Mouse (Mus musculus): ENCODE measurements at regions not wholly inside any gene's neighbourhood (a gene's known extent, or its start where the extent isn't known, plus 50 kb on each side); places are given as distances from the start of the nearest gene placed in this dataset.

DNA sequence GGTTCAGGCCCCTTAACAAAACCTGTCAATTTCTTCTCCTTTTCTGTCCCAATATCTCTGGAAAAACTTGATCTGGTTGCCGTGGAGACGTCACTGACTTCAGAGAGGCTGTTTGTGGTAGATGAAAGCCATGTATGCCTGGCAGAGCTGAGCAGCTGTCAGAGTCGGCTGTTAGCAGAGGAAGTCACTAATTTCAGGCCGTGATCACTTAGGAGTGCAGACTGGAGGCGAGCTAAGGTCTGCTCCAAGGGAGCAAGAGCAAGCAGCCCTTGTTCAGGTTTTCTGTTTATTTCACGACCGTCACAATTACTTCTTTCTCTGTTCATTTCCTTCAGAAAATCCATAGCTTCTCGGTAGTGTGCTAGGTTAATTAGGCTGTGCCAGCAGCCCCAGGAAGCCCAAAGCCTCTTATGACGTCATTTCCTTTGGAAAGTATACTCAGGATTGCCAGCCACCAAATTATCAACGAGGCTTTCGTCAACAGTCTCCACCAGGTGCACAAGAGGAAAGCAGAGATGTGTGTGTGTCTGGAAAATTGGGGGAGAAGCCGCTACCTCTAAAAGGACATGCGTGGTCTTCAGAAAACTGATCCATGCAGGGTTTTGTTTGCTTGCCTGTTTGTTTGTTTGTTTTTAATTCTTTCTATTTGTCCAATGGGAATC, 161.2 kb downstream of the Qrsl1 start:
- no peak overlapping the region for H3K4me3 ChIP-seq (ENCODE audit: insufficient read depth, low read depth, low read length)
- TF ChIP-seq CTCF (IDR thresholded peaks at IDR 0.05; ENCODE audit: insufficient read depth, low read depth, low read length) = no peak
- no peak for TF ChIP-seq POLR2A (IDR thresholded peaks at IDR 0.05; ENCODE audit: insufficient read depth, low read depth, low read length)
- H3K4me1 ChIP-seq (ENCODE audit: control insufficient read depth, insufficient read depth, low read length) = 0 out of 2 replicates have a peak, but pooled peaks cover 4% of the 10 kb centered on the region
- 26% methylated on average over 13 of the region's 13 CpGs for WGBS
- no peak overlapping the region; the same call in 1 of the 2 replicates for H3K27ac ChIP-seq (ENCODE audit: insufficient read depth, low read depth, low read length)

GRCm38 (mm10) chr10:43741361-43742084, 160.0 kb downstream of the Qrsl1 start:
- H3K4me1 ChIP-seq (ENCODE audit: control insufficient read depth, insufficient read depth, low read length) = 0 out of 2 replicates have a peak, but pooled peaks cover 4% of the 10 kb centered on the region
- H3K27ac ChIP-seq (ENCODE audit: insufficient read depth, low read depth, low read length) = no peak overlapping the region
- TF ChIP-seq CTCF (IDR thresholded peaks at IDR 0.05; ENCODE audit: insufficient read depth, low read depth, low read length) (no peak), POLR2A (IDR thresholded peaks at IDR 0.05; ENCODE audit: insufficient read depth, low read depth, low read length) (no peak)
- 79% methylated on average over 18 of the region's 18 CpGs for WGBS
- H3K4me3 ChIP-seq (ENCODE audit: insufficient read depth, low read depth, low read length) = no peak overlapping the region

DNA sequence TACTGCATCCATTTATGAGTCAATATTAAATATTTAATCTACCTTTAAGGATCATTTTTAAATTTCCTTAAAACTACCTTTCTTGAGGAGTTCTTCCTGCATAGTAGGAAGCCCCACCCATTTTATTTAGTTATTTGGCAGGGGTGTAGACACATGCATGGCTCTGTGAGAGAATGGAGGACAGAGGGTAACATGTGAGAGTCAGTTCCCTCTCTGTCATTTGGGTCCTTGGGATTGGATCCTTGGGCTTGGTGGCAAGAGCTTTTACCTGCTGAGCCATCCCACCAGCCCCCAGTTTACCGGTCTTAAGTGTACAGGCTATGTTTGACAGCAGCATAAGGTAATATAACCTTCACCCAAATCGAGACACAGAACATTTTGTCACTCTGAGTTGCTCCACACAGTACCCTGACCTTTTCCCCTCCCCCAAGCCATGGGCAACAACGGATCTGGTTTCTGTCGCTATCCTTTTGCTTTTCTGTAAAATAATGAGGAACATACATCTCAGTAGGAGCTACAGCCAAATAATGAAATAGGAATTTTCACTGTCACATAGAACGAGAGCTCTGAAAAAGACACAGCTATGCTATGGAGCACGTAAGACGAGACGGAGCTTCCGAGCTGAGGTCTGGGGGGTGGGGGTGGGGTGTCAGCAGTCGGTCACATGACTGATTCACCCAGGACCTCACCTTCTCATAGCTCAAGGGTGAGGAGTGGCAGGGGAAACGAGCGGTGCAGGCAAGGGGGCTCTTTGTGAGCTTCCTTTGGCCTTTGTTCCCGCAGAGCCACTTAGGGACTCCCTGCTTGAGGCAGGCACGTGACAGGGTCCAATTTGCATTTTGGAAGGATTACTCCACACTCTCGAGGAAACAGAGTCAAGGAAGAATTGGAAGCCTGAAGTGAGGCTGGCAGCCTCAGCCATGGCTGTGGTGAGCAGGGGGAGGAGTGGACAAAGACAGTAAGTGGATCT, 159.2 kb downstream of the Qrsl1 start:
- H3K27ac ChIP-seq (ENCODE audit: insufficient read depth, low read depth, low read length) = no peak overlapping the region
- WGBS = 23% methylated on average over 15 of the region's 15 CpGs
- no peak for TF ChIP-seq CTCF (IDR thresholded peaks at IDR 0.05; ENCODE audit: insufficient read depth, low read depth, low read length)
- no peak for TF ChIP-seq POLR2A (IDR thresholded peaks at IDR 0.05; ENCODE audit: insufficient read depth, low read depth, low read length)
- H3K4me1 ChIP-seq (ENCODE audit: control insufficient read depth, insufficient read depth, low read length) = 0 out of 2 replicates have a peak, but pooled peaks cover 4% of the 10 kb centered on the region
- no peak overlapping the region for H3K4me3 ChIP-seq (ENCODE audit: insufficient read depth, low read depth, low read length)

GRCm38 (mm10) chr10:43743188-43744120, 158.1 kb downstream of the Qrsl1 start:
- Histone ChIP-seq H3K4me3 (ENCODE audit: insufficient read depth, low read depth, low read length) (no peak overlapping the region), H3K27ac (ENCODE audit: insufficient read depth, low read depth, low read length) (no peak overlapping the region), H3K4me1 (ENCODE audit: control insufficient read depth, insufficient read depth, low read length) (0 out of 2 replicates have a peak, but pooled peaks cover 4% of the 10 kb centered on the region)
- no peak for TF ChIP-seq POLR2A (IDR thresholded peaks at IDR 0.05; ENCODE audit: insufficient read depth, low read depth, low read length)
- no peak for TF ChIP-seq CTCF (IDR thresholded peaks at IDR 0.05; ENCODE audit: insufficient read depth, low read depth, low read length)
- WGBS = 92% methylated on average over 7 of the region's 7 CpGs

GRCm38 (mm10) chr10:43745931-43746630, 155.5 kb downstream of the Qrsl1 start:
- 0 out of 2 replicates have a peak, but pooled peaks cover 4% of the 10 kb centered on the region for H3K4me1 ChIP-seq (ENCODE audit: control insufficient read depth, insufficient read depth, low read length)
- 86% methylated on average over 8 of the region's 8 CpGs for whole genome bisulfite sequencing
- TF ChIP-seq POLR2A (IDR thresholded peaks at IDR 0.05; ENCODE audit: insufficient read depth, low read depth, low read length) (no peak), CTCF (IDR thresholded peaks at IDR 0.05; ENCODE audit: insufficient read depth, low read depth, low read length) (no peak)
- no peak overlapping the region for H3K27ac ChIP-seq (ENCODE audit: insufficient read depth, low read depth, low read length)
- no peak overlapping the region for H3K4me3 ChIP-seq (ENCODE audit: insufficient read depth, low read depth, low read length)

GRCm38 (mm10) chr10:43746631-43747001, 154.9 kb downstream of the Qrsl1 start:
- WGBS = 96% methylated on average over 1 of the region's 1 CpGs
- Histone ChIP-seq H3K4me3 (ENCODE audit: insufficient read depth, low read depth, low read length) (no peak overlapping the region), H3K4me1 (ENCODE audit: control insufficient read depth, insufficient read depth, low read length) (0 out of 2 replicates have a peak, but pooled peaks cover 4% of the 10 kb centered on the region), H3K27ac (ENCODE audit: insufficient read depth, low read depth, low read length) (no peak overlapping the region)
- TF ChIP-seq CTCF (IDR thresholded peaks at IDR 0.05; ENCODE audit: insufficient read depth, low read depth, low read length) = no peak
- TF ChIP-seq POLR2A (IDR thresholded peaks at IDR 0.05; ENCODE audit: insufficient read depth, low read depth, low read length) = no peak

DNA sequence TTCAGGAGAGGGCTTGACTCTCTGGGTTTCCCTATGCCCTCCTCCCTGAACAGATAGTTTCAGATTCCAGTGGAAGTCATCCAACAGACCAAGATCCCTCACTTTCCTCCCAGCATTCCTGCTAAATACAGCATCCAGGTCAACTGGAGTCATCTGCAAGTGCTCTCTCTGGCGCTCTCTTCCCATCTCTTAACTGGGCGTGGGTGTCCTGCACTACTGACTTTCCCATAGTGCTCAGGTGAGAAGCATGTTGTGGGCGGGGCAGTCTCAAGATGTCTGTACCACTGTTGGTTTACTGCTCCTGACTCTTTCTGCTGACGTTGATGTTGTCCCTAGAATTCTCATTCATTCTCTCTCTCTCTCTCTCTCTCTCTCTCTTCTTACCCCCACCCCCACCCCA, 154.0 kb downstream of the Qrsl1 start:
- TF ChIP-seq CTCF (IDR thresholded peaks at IDR 0.05; ENCODE audit: insufficient read depth, low read depth, low read length) (no peak), POLR2A (IDR thresholded peaks at IDR 0.05; ENCODE audit: insufficient read depth, low read depth, low read length) (no peak)
- Histone ChIP-seq H3K4me1 (ENCODE audit: control insufficient read depth, insufficient read depth, low read length) (0 out of 2 replicates have a peak, but pooled peaks cover 3% of the 10 kb centered on the region), H3K27ac (ENCODE audit: insufficient read depth, low read depth, low read length) (no peak overlapping the region), H3K4me3 (ENCODE audit: insufficient read depth, low read depth, low read length) (no peak overlapping the region)
- WGBS = 93% methylated on average over 4 of the region's 4 CpGs
